Mouse (Mus musculus) liver (tissue): ENCODE measurements around the gene Cep295nl.
A peak's percentile ranks its signal among the peaks of the same experiment; 100 is the strongest.
"Not testable (repeated sequence)": the region's sequence is repeated elsewhere in the genome, so short reads cannot be mapped to it uniquely, and the experiment has no call there.

ENCODE experiments used
- DNase-seq: peaks from one replicate; pipeline ENCODE4 v3.0.0-alpha.2; 2020; ENCODE audit warnings: mixed read lengths

The Cep295nl gene

GRCm38 (mm10) chr11:118318678-118319077 lies 23.6 kb downstream of the Cep295nl start:
- DNase-seq, result peak; percentile 24

GRCm38 (mm10) chr11:118317129-118317528 lies 25.2 kb downstream of the Cep295nl start:
- peak; percentile 13 for DNase-seq

GRCm38 (mm10) chr11:118316231-118316806 lies 26.0 kb downstream of the Cep295nl start:
- no peak for DNase-seq

- DNase-seq, result no peak
These were observed 30.1 kb downstream of the Cep295nl start for GRCm38 (mm10) chr11:118312132-118312723.

GRCm38 (mm10) chr11:118307962-118308361 lies 34.3 kb downstream of the Cep295nl start:
- DNase-seq, result not testable (repeated sequence)

- not testable (repeated sequence) for DNase-seq
These were observed 38.3 kb downstream of the Cep295nl start for GRCm38 (mm10) chr11:118303959-118304358.

- DNase-seq, result peak; percentile 61
These were observed 43.5 kb downstream of the Cep295nl start for GRCm38 (mm10) chr11:118298810-118299209.

- DNase-seq, result no peak
These were observed 44.3 kb downstream of the Cep295nl start for GRCm38 (mm10) chr11:118297967-118298366.

GRCm38 (mm10) chr11:118295026-118295425 lies 47.3 kb downstream of the Cep295nl start:
- DNase-seq, result no peak

GRCm38 (mm10) chr11:118292671-118293070 lies 49.6 kb downstream of the Cep295nl start:
- no peak for DNase-seq

GRCm38 (mm10) chr11:118289999-118290889 lies 52.1 kb downstream of the Cep295nl start, which contains the start of gene Usp36:
Gene Usp36 (minus strand): TSS chr11:118290244.
- DNase-seq, result peak; percentile 98

- no peak for DNase-seq
These were observed 52.7 kb downstream of the Cep295nl start for GRCm38 (mm10) chr11:118289562-118289961.

- no peak for DNase-seq
These were observed 53.2 kb downstream of the Cep295nl start for GRCm38 (mm10) chr11:118289037-118289511.

GRCm38 (mm10) chr11:118287573-118287972 lies 54.7 kb downstream of the Cep295nl start:
- no peak for DNase-seq

GRCm38 (mm10) chr11:118286434-118286833 lies 55.9 kb downstream of the Cep295nl start:
- no peak for DNase-seq

- no peak for DNase-seq
These were observed 56.5 kb downstream of the Cep295nl start for GRCm38 (mm10) chr11:118285791-118286190.
